Mouse (Mus musculus) embryonic fibroblast, embryonic 13.5 days (primary cell): ENCODE results near the gene Trappc2l. TPM values are rescaled to one million over a fixed set of nuclear protein-coding genes. Genes with fewer than 3 reads are reported as not detected.

Experiments used
- H3K27ac ChIP-seq: 2 replicates; pipeline ENCODE4 v1.5.1; 2012; ENCODE audit warnings: low read length, control low read depth, inconsistent platforms; ENCODE audit not compliant: insufficient read depth
- H3K4me1 ChIP-seq: 2 replicates; pipeline ENCODE4 v1.6.1; 2011; ENCODE audit warnings: low read length; ENCODE audit not compliant: control insufficient read depth, insufficient read depth
- H3K4me3 ChIP-seq: 2 replicates; pipeline ENCODE4 v1.5.1; 2011; ENCODE audit warnings: mild to moderate bottlenecking, control low read depth, low read length; ENCODE audit not compliant: insufficient read depth
- CTCF ChIP-seq: IDR thresholded peaks from 2 replicates; pipeline ENCODE4 v1.5.1; 2011; ENCODE audit warnings: mild to moderate bottlenecking, control low read depth, low read length, moderate library complexity, borderline replicate concordance; ENCODE audit not compliant: insufficient read depth
- POLR2A ChIP-seq: IDR thresholded peaks from 2 replicates; pipeline ENCODE4 v1.6.1; 2011; ENCODE audit warnings: low read depth, mild to moderate bottlenecking, control low read depth, low read length, moderate library complexity
- polyA plus RNA-seq: library from polyadenylated mRNA; stranded (reverse); fragments of >200 nt; gene quantifications from 2 replicates; pipeline ENCODE4 v1.2.4, GENCODE M21; 2011; ENCODE audit warnings: low read depth; ENCODE audit not compliant: missing spikeins, insufficient read length

Trappc2l gene
- polyA plus RNA-seq, 1 experiment: 44.2 TPM

- TF ChIP-seq POLR2A: no peak
- TF ChIP-seq CTCF: no peak
- H3K4me1 ChIP-seq: peaks cover 14% of the 10 kb centered on the region
- no peak overlapping the region for H3K4me3 ChIP-seq
- H3K27ac ChIP-seq: no peak overlapping the region
These were observed 50.5 kb downstream of the Trappc2l start for GRCm38 (mm10) chr8:122661894-122662293.

GRCm38 (mm10) chr8:122663106-122663505 is 51.7 kb downstream of the Trappc2l start:
- peaks cover 11% of the 10 kb centered on the region for H3K4me1 ChIP-seq
- no peak for TF ChIP-seq CTCF
- TF ChIP-seq POLR2A: no peak
- H3K4me3 ChIP-seq: no peak overlapping the region
- no peak overlapping the region for H3K27ac ChIP-seq

- no peak overlapping the region for H3K27ac ChIP-seq
- TF ChIP-seq POLR2A (no peak), CTCF (no peak)
- H3K4me1 ChIP-seq: peaks cover 11% of the 10 kb centered on the region
- no peak overlapping the region for H3K4me3 ChIP-seq
These were observed 52.2 kb downstream of the Trappc2l start for GRCm38 (mm10) chr8:122663670-122664069.

- Histone ChIP-seq H3K27ac (no peak overlapping the region), H3K4me3 (no peak overlapping the region), H3K4me1 (peaks cover 11% of the 10 kb centered on the region)
- TF ChIP-seq POLR2A (no peak), CTCF (no peak)
These were observed 53.8 kb downstream of the Trappc2l start for GRCm38 (mm10) chr8:122665221-122665620.

- Histone ChIP-seq H3K4me1 (peaks cover 8% of the 10 kb centered on the region), H3K4me3 (no peak overlapping the region), H3K27ac (no peak overlapping the region)
- TF ChIP-seq CTCF (no peak), POLR2A (no peak)
These were observed 54.4 kb downstream of the Trappc2l start for GRCm38 (mm10) chr8:122665667-122666316.

Other genes starting within 250 kb of the Trappc2l start
- 43.3 and 44.5 TPM in 2 replicates for gene Zc3h18, start 235.0 kb upstream of the Trappc2l start, polyA plus RNA-seq
- gene Il17c, start 189.6 kb upstream of the Trappc2l start, polyA plus RNA-seq: not detected in 2 replicates
- gene Cyba, start 178.7 kb upstream of the Trappc2l start, polyA plus RNA-seq: 133 and 158 TPM in 2 replicates
- gene Mvd, start 168.2 kb upstream of the Trappc2l start, polyA plus RNA-seq: 18.1 and 22.0 TPM in 2 replicates
- not detected in 2 replicates for gene Snai3, start 150.9 kb upstream of the Trappc2l start, polyA plus RNA-seq
- gene Rnf166, start 135.6 kb upstream of the Trappc2l start, polyA plus RNA-seq: 38.9 and 39.0 TPM in 2 replicates
- 36.0 and 37.2 TPM in 2 replicates for gene Ctu2, start 135.5 kb upstream of the Trappc2l start, polyA plus RNA-seq
- gene Piezo1, start 60.3 kb upstream of the Trappc2l start, polyA plus RNA-seq: 146 and 158 TPM in 2 replicates
- 11.8 and 15.9 TPM in 2 replicates for gene Cdt1, start 43.6 kb upstream of the Trappc2l start, polyA plus RNA-seq
- 140 and 214 TPM in 2 replicates for gene Aprt, start 34.7 kb upstream of the Trappc2l start, polyA plus RNA-seq
- gene Galns, start 177 bp upstream of the Trappc2l start, polyA plus RNA-seq: 12.1 and 15.4 TPM in 2 replicates
- not detected in 2 replicates for gene Pabpn1l, start 11.1 kb downstream of the Trappc2l start, polyA plus RNA-seq
- 0.07 TPM in 1 of 2 replicates, not detected in the other for gene Cbfa2t3, start 87.5 kb downstream of the Trappc2l start, polyA plus RNA-seq
- 5.4 and 6.0 TPM in 2 replicates for gene Acsf3, start 163.8 kb downstream of the Trappc2l start, polyA plus RNA-seq
- gene Cdh15, start 236.3 kb downstream of the Trappc2l start, polyA plus RNA-seq: 0.21 TPM in 1 of 2 replicates, not detected in the other